Mouse (Mus musculus): ENCODE data around the gene Slc25a36. TPM values are rescaled to one million over a fixed set of nuclear protein-coding genes. Genes with fewer than 3 reads are reported as not detected.

Gene Slc25a36
- total and polyA plus RNA-seq, 3 experiments = 6.9 to 425 (median 143) TPM

DNA sequence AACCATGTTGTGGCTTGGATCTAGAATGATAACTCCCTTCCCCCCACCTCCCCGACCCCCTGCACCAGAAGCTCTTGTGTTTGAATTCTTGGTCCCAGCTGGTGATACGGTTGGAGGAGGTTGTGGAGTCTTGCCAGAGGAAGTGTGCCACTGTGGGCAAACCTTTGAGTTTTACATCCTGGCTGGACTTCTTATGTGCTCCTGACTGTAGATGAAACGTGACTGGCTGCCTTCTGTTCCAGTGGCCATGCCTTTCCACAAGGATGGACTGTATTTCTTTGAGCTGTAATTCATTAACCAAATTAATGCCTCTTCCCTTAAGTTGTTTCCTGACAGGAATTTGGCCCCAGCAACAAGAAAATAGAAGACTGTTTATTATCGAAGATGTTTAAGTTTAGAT, 26.2 kb upstream of the Slc25a36 start:
- Histone ChIP-seq H3K4me1 (ENCODE audit: insufficient read depth, low read depth, low read length) (no peaks in the 10 kb centered on the region), H3K4me3 (ENCODE audit: low read depth, low read length) (no peak overlapping the region), H3K27me3 (ENCODE audit: insufficient read depth, low read length) (peaks cover 5% of the 10 kb centered on the region), H3K36me3 (replicated peaks) (no peaks in the 10 kb centered on the region), H3K9me3 (replicated peaks) (no peaks in the 10 kb centered on the region)
- ATAC-seq (ENCODE audit: extremely low read depth, insufficient number of reproducible peaks, low FRiP score, poor library complexity, severe bottlenecking) (no peak), DNase-seq (ENCODE audit: low spot score) (no peak)
- TF ChIP-seq GATA2 (IDR thresholded peaks at IDR 0.05; ENCODE audit: borderline replicate concordance, low read depth, low read length) (no peak), POLR2AphosphoS5 (IDR thresholded peaks at IDR 0.05; ENCODE audit: insufficient replicate concordance, low read depth, low read length) (no peak), CTCF (IDR thresholded peaks at IDR 0.05; ENCODE audit: low read depth, low read length) (no peak), TAL1 (conservative IDR thresholded peaks at IDR 0.05; ENCODE audit: low read depth, low read length) (no peak), GATA1 (IDR thresholded peaks at IDR 0.05; ENCODE audit: borderline replicate concordance, low read length) (no peak)

DNA sequence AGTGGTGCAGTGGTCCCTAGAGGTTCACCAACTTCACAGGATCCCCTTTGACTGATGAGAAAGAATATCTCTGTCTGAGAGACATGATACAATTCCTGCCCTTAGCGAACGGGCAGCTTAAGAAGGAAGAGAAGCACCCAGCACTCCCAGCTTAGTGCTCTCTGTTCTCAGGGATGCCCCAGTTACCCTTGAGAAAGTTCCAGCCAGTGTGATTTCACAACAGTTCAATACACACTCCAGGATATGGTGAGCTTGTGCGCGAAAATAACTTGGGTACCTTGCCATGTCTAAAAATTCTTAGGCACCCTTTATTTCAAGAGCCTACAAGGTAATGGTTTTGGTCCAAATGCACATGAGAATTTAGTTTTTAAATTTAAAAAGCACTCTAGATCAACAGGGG, 24.9 kb upstream of the Slc25a36 start:
- no peaks in the 10 kb centered on the region for H3K4me1 ChIP-seq (ENCODE audit: insufficient read depth, low read depth, low read length)
- no peaks in the 10 kb centered on the region for H3K36me3 ChIP-seq (replicated peaks)
- H3K4me3 ChIP-seq (ENCODE audit: low read depth, low read length) = no peak overlapping the region
- TF ChIP-seq POLR2AphosphoS5 (IDR thresholded peaks at IDR 0.05; ENCODE audit: insufficient replicate concordance, low read depth, low read length) (no peak), GATA1 (IDR thresholded peaks at IDR 0.05; ENCODE audit: borderline replicate concordance, low read length) (no peak), GATA2 (IDR thresholded peaks at IDR 0.05; ENCODE audit: borderline replicate concordance, low read depth, low read length) (no peak), TAL1 (conservative IDR thresholded peaks at IDR 0.05; ENCODE audit: low read depth, low read length) (no peak), CTCF (IDR thresholded peaks at IDR 0.05; ENCODE audit: low read depth, low read length) (no peak)
- DNase-seq (ENCODE audit: low spot score) (no peak), ATAC-seq (ENCODE audit: extremely low read depth, insufficient number of reproducible peaks, low FRiP score, poor library complexity, severe bottlenecking) (no peak)
- peaks cover 5% of the 10 kb centered on the region for H3K27me3 ChIP-seq (ENCODE audit: insufficient read depth, low read length)
- no peaks in the 10 kb centered on the region for H3K9me3 ChIP-seq (replicated peaks)

DNA sequence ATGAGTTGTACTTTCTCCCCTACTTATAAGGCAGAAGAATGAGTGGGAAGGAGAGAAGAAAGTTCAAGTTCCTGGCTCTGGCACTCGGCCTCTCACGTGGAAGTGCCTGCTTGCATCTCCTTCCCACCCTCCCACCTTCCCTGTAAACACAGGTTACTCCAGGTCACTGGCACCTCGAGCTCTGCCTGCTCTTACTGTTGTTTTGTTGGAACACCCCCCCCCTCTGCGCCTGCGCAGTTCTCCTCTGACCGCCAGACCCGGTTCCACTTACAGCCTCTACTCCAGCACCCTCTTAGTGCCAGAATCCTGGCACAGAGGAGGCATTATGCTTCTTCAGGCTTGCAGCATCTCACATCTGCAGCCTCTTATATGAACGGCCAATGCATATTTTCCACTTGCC, 22.2 kb upstream of the Slc25a36 start:
- Histone ChIP-seq H3K9me3 (replicated peaks) (no peaks in the 10 kb centered on the region), H3K27me3 (ENCODE audit: insufficient read depth, low read length) (no peaks in the 10 kb centered on the region; the same call in 1 of the 2 replicates), H3K36me3 (replicated peaks) (no peaks in the 10 kb centered on the region), H3K4me1 (ENCODE audit: insufficient read depth, low read depth, low read length) (no peaks in the 10 kb centered on the region), H3K4me3 (ENCODE audit: low read depth, low read length) (no peak overlapping the region)
- TF ChIP-seq TAL1 (conservative IDR thresholded peaks at IDR 0.05; ENCODE audit: low read depth, low read length) (no peak), CTCF (IDR thresholded peaks at IDR 0.05; ENCODE audit: low read depth, low read length) (no peak), POLR2AphosphoS5 (IDR thresholded peaks at IDR 0.05; ENCODE audit: insufficient replicate concordance, low read depth, low read length) (no peak), GATA2 (IDR thresholded peaks at IDR 0.05; ENCODE audit: borderline replicate concordance, low read depth, low read length) (no peak), GATA1 (IDR thresholded peaks at IDR 0.05; ENCODE audit: borderline replicate concordance, low read length) (no peak)
- ATAC-seq (ENCODE audit: extremely low read depth, insufficient number of reproducible peaks, low FRiP score, poor library complexity, severe bottlenecking) (no peak), DNase-seq (ENCODE audit: low spot score) (no peak)

DNA sequence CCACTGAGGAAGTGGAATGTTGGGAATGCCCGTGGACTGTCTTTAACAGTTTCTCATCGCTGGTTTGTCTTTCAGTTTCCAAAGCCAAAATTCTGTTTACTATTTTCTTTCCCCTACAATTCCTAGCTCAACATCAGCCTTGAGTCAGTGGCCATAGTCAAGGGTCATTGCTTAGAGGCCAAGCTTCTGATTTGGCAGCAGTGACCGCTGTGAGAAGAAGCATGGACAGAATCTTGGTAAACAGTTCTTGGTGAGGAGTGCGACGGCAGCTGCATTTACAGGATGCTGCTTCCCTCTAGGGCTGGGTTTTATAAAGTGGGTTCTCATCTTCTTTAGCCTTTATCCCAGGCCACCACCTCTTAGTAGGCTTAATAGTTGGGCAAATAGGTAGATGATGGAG, 19.0 kb upstream of the Slc25a36 start:
- TF ChIP-seq POLR2AphosphoS5 (IDR thresholded peaks at IDR 0.05; ENCODE audit: insufficient replicate concordance, low read depth, low read length) = no peak
- TF ChIP-seq GATA2 (IDR thresholded peaks at IDR 0.05; ENCODE audit: borderline replicate concordance, low read depth, low read length) = no peak

DNA sequence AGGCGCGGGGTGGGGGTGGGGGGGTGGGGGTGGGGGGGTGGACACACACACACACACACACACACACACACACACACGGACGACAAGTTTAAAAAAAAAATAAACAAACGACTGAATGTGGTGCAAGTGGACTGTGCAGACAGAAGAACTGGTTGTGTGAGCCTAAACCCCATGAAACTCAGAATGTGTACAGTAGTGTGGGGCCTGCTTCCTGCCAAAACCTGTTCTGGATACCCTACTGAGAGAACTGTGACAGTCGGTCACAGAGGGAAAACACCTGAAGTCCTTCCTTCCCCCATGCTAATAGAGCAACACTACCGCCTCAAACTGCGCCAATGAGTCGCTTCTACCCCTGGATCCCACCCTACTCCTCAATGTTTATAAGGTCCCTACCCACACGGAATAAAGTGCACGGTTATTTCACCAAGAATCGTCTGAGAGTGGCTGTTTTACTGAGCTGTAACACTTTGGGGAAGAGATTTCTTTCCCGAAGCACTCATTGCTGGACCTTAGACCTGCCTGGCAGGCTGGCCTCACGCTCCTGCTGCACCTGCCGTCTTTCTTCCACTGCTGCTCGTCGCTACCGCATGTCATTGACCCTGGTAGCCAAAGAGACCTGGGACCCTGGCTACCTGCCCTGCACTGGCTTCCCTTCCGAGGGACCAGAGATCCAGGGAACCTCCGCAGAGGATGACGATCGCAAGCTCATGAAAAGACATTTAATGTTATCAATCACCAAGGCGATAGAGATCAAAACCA, 13.2 kb upstream of the Slc25a36 start:
- H3K4me1 ChIP-seq (ENCODE audit: insufficient read depth, low read depth, low read length) = no peaks in the 10 kb centered on the region
- H3K36me3 ChIP-seq (replicated peaks) = no peaks in the 10 kb centered on the region
- no peak for DNase-seq (ENCODE audit: low spot score)
- no peak overlapping the region for H3K4me3 ChIP-seq (ENCODE audit: low read depth, low read length)
- peaks cover 16% of the 10 kb centered on the region for H3K27me3 ChIP-seq (ENCODE audit: insufficient read depth, low read length)
- ATAC-seq (ENCODE audit: extremely low read depth, insufficient number of reproducible peaks, low FRiP score, poor library complexity, severe bottlenecking) = no peak
- TF ChIP-seq TAL1 (conservative IDR thresholded peaks at IDR 0.05; ENCODE audit: low read depth, low read length) = no peak
- TF ChIP-seq CTCF (IDR thresholded peaks at IDR 0.05; ENCODE audit: low read depth, low read length) = no peak
- no peak for TF ChIP-seq GATA2 (IDR thresholded peaks at IDR 0.05; ENCODE audit: borderline replicate concordance, low read depth, low read length)
- TF ChIP-seq POLR2AphosphoS5 (IDR thresholded peaks at IDR 0.05; ENCODE audit: insufficient replicate concordance, low read depth, low read length) = no peak
- no peak for TF ChIP-seq GATA1 (IDR thresholded peaks at IDR 0.05; ENCODE audit: borderline replicate concordance, low read length)
- H3K9me3 ChIP-seq (replicated peaks) = 0 out of 2 replicates have a peak, but pooled peaks cover 3% of the 10 kb centered on the region

More for the DNA sequence above, 19.0 kb upstream of the Slc25a36 start:
- DNase-seq (ENCODE audit: low spot score) (no peak), ATAC-seq (ENCODE audit: extremely low read depth, insufficient number of reproducible peaks, low FRiP score, poor library complexity, severe bottlenecking) (no peak)
- no peak overlapping the region for H3K4me3 ChIP-seq (ENCODE audit: low read depth, low read length)
- H3K4me1 ChIP-seq (ENCODE audit: insufficient read depth, low read depth, low read length) = no peaks in the 10 kb centered on the region
- H3K36me3 ChIP-seq (replicated peaks) = no peaks in the 10 kb centered on the region
- no peaks in the 10 kb centered on the region; the same call in 1 of the 2 replicates for H3K27me3 ChIP-seq (ENCODE audit: insufficient read depth, low read length)
- 0 out of 2 replicates have a peak, but pooled peaks cover 3% of the 10 kb centered on the region for H3K9me3 ChIP-seq (replicated peaks)

DNA sequence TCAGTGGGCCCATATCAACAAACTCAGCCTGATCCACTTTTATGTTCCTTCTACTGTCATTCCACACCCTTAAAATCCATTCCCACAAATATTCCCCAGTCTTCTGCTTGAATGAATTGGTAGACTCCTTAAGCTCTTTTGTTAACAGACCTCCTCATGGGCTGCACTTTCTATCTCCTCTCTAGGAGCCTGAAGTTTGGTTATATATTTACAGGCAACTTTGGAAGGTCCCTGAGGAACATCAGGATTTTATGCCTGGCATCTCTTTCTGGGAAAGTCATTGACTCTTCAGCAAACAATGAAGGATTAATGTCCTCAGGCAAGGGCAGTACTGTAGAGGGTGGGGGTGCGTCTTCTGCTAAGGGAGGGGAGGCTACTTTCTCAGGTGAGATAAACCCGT, 10.5 kb upstream of the Slc25a36 start:
- Histone ChIP-seq H3K4me3 (ENCODE audit: low read depth, low read length) (no peak overlapping the region), H3K36me3 (replicated peaks) (no peaks in the 10 kb centered on the region), H3K27me3 (ENCODE audit: insufficient read depth, low read length) (peaks cover 20% of the 10 kb centered on the region), H3K4me1 (ENCODE audit: insufficient read depth, low read depth, low read length) (no peaks in the 10 kb centered on the region), H3K9me3 (replicated peaks) (no peaks in the 10 kb centered on the region)
- TF ChIP-seq CTCF (IDR thresholded peaks at IDR 0.05; ENCODE audit: low read depth, low read length) (no peak), POLR2AphosphoS5 (IDR thresholded peaks at IDR 0.05; ENCODE audit: insufficient replicate concordance, low read depth, low read length) (no peak), GATA2 (IDR thresholded peaks at IDR 0.05; ENCODE audit: borderline replicate concordance, low read depth, low read length) (no peak), TAL1 (conservative IDR thresholded peaks at IDR 0.05; ENCODE audit: low read depth, low read length) (no peak), GATA1 (IDR thresholded peaks at IDR 0.05; ENCODE audit: borderline replicate concordance, low read length) (no peak)
- DNase-seq (ENCODE audit: low spot score) (no peak), ATAC-seq (ENCODE audit: extremely low read depth, insufficient number of reproducible peaks, low FRiP score, poor library complexity, severe bottlenecking) (no peak)
